Mouse (Mus musculus): ENCODE measurements around the gene Dnajc13.

GRCm38 (mm10) chr9:104275084-104275785, 12.5 kb upstream of the Dnajc13 start:
- no peak for TF ChIP-seq CTCF (IDR thresholded peaks at IDR 0.05; ENCODE audit: low read depth)
- TF ChIP-seq EP300 (IDR thresholded peaks at IDR 0.05; ENCODE audit: low read depth) = no peak

All from liver, embryonic 14.5 days (tissue).